Mouse (Mus musculus): Measurements from ENCODE around the gene Fzd1.

Gene Fzd1

GRCm38 (mm10) chr5:4757902-4758301 lies at the start of gene Fzd1:
TSS of gene Fzd1 (minus strand) at chr5:4758035.
- in situ Hi-C loops (cut with MboI, MseI), result no loop called here

GRCm38 (mm10) chr5:4805228-4805627 lies 47.4 kb upstream of the Fzd1 start:
- in situ Hi-C loops (cut with MboI, MseI), result no loop called here

DNA sequence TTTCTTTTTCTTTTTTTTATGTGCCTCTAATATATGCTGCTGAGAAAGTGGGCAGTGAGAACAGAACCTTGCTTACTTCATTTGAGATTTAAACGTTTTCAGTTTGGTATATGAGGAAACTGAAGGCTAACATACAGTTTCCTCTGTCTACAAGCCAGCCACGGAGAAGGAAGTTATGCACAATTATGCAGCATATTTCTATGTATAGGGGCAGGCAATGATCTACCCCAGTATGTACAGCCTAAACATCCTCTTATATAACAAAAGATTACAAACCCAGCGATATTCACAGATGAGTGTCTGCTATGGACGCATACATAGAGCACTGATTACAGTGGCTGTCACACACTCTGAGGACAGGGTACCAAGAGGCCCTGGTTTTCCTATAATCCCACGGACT lies 45.9 kb upstream of the Fzd1 start:
- in situ Hi-C loops (cut with MboI, MseI), result no loop called here

- in situ Hi-C loops (cut with MboI, MseI), result no loop called here
Observed at GRCm38 (mm10) chr5:4801971-4802370, 44.1 kb upstream of the Fzd1 start.

DNA sequence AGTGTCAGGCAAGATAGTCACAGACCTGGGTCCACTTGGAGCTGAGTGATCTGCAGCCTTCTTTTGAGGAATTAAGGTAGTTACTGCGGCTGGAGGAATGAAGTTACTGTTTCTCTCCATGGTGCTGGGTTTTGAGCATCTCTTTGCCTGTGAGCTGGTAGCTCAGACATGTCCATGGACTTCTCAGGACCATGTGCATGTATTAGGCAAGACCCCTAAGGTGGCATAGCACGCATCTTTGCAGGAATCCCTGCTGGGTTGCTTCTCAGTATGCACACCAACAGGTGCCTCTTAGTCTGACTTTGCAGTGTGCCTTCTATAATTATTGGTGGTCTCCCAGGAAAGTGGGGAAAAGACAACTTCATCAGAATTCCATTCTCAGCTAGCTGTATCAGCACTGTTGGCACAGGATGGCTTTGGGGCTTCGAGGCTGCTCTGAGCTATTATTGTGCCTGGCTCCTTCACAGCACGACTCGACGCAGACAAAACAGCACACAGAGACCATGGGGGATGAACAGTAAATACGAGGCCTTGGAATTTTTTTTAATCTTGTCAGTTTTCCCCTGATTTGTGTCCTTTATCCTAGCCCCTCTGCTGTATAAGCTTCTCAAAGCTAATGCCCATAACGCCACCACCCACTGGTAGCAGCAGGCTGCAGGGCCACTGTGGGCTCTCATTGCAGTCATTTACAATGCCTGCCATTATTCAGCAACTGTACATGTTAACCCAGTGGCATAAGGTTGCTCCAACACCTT lies 43.4 kb upstream of the Fzd1 start:
- in situ Hi-C loops (cut with MboI, MseI), result no loop called here

GRCm38 (mm10) chr5:4791219-4791618 lies 33.4 kb upstream of the Fzd1 start:
- in situ Hi-C loops (cut with MboI, MseI), result no loop called here

DNA sequence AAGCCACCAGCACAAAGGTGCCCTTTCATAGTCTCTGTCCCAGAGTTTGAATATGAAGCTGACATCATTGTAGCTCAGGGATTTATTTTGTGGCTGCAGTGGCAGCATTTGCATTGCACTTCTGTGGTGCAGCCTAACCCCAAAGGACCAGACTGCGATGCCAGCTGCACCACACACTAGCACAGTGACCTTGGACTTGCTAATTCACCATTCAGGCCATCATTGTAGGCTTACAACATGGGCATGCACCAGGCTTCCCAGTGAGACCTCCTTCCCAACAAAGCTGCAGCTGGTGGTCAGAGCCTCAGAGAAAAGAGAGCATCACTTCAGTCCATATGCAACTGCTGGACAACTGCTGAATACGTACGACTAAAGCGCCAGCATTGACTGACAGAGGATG lies 32.4 kb upstream of the Fzd1 start:
- in situ Hi-C loops (cut with MboI, MseI), result no loop called here

DNA sequence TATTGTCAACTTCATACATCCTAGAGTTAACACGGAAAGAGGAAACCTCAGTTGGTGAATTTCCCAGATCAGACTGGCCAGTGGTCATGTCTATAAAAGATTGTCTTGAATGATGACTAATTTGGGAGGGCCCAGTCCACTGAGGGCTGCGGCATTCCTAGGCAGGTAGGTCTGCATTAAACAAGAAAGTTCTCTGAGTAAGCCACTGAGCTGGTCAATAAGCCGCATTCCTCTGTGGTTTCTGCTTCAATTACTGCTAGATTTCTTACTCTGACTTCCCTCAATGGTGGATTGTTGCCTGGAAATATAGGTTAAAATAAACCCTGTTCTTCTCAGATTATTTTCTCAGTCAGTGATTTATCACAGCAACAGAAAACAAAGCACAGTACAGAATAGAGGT lies 30.6 kb upstream of the Fzd1 start:
- in situ Hi-C loops (cut with MboI, MseI), result no loop called here

DNA sequence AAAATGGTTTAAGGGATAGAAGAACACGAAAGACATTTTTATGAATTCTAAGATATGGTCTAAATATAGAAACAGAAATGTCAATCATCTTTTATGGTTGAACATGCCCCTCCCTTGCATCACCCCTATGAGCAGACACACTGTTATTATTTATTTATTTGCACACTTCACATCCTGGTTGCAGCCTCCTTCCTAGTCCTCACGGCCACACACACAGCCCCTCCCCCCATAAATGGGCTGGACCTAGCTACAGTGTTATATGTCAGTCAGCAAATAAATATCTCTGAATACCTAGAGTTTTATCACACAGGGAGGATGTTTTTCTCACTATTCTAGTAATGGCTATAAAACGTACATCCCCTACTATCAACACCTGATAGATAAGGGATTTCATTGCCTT lies 29.0 kb upstream of the Fzd1 start:
- in situ Hi-C loops (cut with MboI, MseI), result no loop called here

GRCm38 (mm10) chr5:4778274-4778673 lies 20.4 kb upstream of the Fzd1 start:
- in situ Hi-C loops (cut with MboI, MseI), result loop anchor here (5.0 kb wide), 1 partner anchor 44 kb away; no protein-coding TSS in a partner anchor

DNA sequence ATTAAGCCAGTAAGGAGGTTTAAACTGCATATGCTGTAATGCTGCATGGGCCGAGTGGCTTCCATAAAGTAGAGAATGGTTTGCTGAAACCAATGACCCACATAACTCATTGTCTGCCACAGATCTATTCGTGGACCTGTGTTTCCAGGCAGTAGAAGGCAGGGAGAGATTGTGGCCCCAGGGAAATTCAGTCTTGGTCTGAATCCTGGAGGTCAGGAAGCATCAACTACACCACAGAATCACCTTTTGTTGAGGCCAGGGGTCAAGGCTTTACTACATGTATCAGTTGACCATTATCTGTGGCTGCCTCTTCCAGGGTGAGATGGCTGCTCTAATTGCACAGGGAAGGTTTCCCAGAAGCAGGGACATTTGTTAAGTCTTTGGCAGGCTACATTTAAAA lies 18.7 kb upstream of the Fzd1 start:
- in situ Hi-C loops (cut with MboI, MseI), result loop anchor here (5.0 kb wide), 1 partner anchor 46 kb away; no protein-coding TSS in a partner anchor

DNA sequence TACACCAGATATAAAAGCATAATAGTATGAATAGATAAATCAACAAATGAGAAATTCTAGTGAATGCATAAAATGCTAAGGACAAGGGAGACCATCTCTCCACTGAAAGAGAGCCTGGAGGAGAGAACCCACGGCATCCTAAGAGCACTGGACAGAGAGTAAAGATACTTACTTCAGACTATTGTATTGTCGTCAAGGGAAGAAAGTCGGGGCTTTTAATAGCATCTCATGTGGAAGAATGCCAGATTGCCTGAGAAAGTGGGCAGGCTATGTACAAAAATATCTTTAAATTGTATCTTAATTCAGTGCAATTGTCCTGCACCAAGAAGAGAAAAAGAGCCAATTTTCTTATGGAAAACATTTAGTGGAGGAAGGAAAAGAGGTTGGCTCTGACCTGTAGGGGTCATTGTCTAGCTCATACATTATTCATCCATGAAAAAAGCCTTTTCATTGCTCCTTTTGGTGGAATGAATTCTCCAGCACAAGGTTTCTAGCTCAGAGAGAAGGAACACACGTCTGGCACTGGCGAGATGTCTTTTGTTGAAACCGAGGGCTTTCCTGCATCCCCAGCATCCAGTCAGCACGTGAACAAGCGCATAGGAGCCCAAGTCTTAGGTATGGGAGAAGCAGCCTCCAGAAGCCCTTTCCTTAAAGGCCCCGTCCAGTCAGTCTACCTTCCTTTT lies 15.4 kb upstream of the Fzd1 start:
- in situ Hi-C loops (cut with MboI, MseI), result no loop called here

DNA sequence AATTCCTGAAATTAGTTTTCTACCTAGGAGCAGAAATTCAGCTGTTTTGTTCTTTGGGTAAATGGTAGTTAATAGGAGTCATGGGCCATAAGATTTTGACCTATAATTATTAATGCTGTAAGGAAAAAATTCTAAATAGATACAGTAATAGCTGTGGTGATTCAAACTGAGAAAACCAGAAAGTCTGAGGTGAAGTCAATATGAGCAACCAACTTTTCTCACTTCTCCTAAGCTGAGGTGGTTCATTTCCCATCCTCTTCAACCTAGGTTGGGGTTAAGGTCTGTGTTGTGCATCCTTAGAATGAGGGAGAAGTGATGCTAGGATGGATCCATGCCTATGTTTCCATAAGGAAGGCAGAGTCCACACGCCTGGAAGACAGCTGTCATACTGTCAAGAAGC lies 12.8 kb upstream of the Fzd1 start:
- in situ Hi-C loops (cut with MboI, MseI), result no loop called here

DNA sequence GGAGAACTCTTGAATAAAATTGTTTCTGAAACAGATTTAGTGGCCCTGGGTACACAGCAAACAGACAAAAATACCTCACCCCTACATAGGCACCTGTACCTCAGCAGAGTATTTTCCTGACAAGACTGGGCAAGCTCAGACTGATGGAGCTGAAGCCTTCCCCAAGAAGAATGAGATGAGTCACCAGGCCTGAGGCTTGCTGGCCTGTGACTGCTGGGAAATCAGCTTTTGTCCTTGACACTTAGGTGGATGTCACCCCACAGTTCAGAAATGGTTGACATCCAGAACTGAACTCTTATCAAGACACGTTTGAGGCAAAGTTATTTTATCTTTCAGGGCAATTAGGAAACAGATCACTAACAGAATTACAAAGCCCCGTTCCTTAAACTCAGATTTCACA lies 10.1 kb upstream of the Fzd1 start:
- in situ Hi-C loops (cut with MboI, MseI), result no loop called here

DNA sequence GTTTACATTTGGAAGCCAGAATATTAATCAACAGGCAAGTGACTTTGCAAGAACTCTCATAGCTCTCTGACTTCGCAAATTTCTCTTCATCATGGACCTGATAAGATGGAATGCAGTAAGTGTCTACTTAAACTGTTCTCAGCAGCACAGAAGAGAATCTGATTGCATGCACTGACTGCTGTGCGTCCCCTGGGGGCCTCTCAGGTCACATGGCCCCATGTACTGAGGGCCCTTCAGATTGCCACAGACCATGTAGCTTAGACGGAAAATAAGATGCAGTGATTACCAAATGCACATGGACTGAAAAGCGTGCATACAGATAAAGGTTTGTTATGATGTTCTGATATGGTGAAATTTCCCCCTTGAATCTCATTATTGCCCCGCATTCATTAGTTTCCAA lies 8.9 kb upstream of the Fzd1 start:
- in situ Hi-C loops (cut with MboI, MseI), result no loop called here

- in situ Hi-C loops (cut with MboI, MseI), result no loop called here
Observed at GRCm38 (mm10) chr5:4761891-4762290, 4.1 kb upstream of the Fzd1 start.

GRCm38 (mm10) chr5:4758331-4759080 lies 671 bp upstream of the Fzd1 start:
- in situ Hi-C loops (cut with MboI, MseI), result no loop called here

DNA sequence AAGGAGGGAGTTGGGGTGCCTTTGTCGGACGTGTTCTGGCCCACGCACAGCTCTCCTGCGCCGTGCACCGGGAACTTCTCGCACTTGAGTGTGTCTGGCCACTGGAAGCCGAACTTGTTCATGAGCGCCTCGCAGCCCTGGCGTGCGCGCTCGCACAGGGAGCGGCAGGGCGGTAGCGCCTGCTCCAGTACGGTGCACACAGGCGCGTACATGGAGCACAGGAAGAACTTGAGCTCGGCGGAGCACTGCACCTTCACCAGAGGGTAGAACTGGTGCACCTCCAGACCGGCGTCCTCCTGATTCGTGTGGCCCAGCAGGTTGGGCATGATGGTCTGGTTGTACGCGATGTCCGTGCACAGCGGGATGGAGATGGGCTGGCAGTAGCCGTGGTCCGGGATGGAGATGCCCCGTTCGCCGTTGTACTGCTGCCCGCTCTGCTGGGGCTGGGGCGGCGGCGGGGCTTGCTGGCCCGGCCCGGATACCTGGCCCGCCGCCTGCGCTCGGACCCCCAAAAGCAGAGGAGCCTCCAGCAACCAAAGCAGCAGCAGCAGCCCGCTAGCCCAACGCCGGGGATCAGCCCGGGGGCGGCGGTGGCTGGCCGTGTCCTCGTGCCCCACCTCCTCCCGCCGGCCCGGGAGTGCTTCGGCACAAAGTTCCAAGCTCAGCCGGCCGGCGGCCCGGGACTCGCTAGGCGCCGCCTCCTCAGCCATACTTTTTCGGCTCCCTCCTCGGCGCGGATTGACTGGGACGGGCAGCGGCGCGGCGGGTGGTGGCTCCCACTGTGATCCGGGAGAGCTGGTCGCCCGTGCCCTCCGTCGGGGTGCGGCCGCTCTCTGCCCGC lies 744 bp downstream of the Fzd1 start:
- in situ Hi-C loops (cut with MboI, MseI), result no loop called here

DNA sequence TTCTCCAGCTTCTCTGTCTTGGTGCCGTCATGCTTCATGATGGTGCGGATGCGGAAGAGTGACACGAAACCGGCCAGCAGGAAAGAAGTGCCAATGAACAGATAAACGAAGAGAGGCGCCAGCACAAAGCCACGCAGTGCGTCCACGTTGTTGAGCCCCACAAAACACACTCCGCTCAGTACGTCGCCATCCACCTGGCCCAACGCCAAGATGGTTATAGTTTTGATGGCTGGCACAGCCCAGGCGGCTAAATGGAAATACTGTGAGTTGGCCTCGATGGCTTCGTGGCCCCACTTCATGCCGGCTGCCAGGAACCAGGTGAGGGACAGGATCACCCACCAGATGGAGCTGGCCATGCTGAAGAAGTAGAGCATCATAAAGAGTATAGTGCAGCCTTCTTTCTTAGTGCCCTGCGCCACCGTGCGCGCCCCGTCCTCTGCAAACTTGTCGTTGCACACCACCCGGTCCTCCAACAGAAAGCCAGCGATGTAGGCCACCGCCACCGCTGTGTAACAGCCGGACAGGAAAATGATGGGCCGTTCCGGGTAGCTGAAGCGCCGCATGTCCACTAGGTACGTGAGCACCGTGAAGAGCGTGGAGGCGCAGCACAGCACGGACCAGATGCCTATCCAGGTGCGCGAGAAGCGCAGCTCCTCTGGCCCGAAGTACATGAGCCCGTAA lies 1.7 kb downstream of the Fzd1 start:
- in situ Hi-C loops (cut with MboI, MseI), result no loop called here

DNA sequence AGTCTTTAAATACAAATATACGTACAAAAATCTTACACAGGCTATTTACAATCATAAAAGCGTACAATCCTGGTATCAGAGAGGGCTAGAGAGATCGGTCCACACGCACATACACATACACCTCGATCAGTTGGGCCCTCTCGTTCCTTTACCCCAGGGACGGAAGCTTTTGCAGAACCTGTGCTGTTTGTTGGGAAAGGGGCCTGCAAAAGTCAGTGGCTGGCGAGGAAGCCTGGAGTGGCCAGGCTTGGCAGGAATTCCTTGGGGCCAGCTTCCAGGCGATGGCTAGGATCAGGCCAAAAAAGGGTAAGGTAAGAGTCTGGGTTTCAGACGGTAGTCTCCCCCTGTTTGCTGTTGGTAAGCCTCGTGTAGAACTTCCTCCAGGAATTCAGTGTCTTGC lies 2.5 kb downstream of the Fzd1 start:
- in situ Hi-C loops (cut with MboI, MseI), result no loop called here

- in situ Hi-C loops (cut with MboI, MseI), result no loop called here
Observed at GRCm38 (mm10) chr5:4754701-4755281, 3.0 kb downstream of the Fzd1 start.

All from T-helper 2 cell (primary cell).